Mouse (Mus musculus) G1E (cell line): Measurements from ENCODE around the gene U90926.

Experiments used
- CTCF ChIP-seq: IDR thresholded peaks from 2 replicates; pipeline ENCODE4 v1.5.1; 2012; ENCODE audit warnings: low read depth, low read length, inconsistent platforms, mixed read lengths
- GATA1 ChIP-seq: IDR thresholded peaks from 2 replicates; pipeline ENCODE4 v1.6.1; 2012; ENCODE audit warnings: borderline replicate concordance, low read length, inconsistent platforms, mixed read lengths
- GATA2 ChIP-seq: IDR thresholded peaks from 2 replicates; pipeline ENCODE4 v1.6.1; 2012; ENCODE audit warnings: low read depth, low read length, inconsistent platforms, borderline replicate concordance
- POLR2AphosphoS5 ChIP-seq: IDR thresholded peaks from 2 replicates; pipeline ENCODE4 v1.6.1; 2012; ENCODE audit warnings: low read depth, low read length, inconsistent platforms; ENCODE audit not compliant: insufficient replicate concordance
- TAL1 ChIP-seq: conservative IDR thresholded peaks from 2 replicates; pipeline ENCODE4 v1.6.1; 2012; ENCODE audit warnings: low read depth, low read length, inconsistent platforms, mixed read lengths

DNA sequence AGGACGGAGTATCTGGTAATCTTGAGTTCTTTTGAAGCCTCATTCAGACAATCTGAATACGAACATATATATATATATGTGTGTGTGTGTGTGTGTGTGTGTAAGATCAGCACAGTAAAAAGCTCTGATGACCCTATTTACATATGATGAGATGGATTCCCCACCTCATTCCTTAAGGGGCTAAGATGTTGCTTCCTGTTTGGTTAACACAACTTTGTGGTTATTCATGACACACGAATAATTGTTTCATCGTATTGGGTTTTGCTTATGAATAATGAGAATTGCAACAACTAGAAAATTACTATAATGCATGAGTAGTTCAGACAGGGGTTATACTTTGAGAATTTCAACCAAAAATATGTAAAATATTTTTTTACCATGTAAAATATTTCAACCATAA lies at the start of gene U90926:
- TF ChIP-seq CTCF (no peak), POLR2AphosphoS5 (no peak), GATA1 (no peak), GATA2 (no peak), TAL1 (no peak)
